Mouse (Mus musculus) CD4-positive helper T cell, adult 2 months (primary cell): Measurements from ENCODE around the gene Acp6.
"Not testable (repeated sequence)": the region's sequence is repeated elsewhere in the genome, so short reads cannot be mapped to it uniquely, and the experiment has no call there.

Source experiments
- DNase-seq: peaks from one replicate; pipeline ENCODE4 v3.0.0-alpha.2; 2012; ENCODE audit warnings: low read depth, missing footprints, low spot score

The Acp6 gene

DNA sequence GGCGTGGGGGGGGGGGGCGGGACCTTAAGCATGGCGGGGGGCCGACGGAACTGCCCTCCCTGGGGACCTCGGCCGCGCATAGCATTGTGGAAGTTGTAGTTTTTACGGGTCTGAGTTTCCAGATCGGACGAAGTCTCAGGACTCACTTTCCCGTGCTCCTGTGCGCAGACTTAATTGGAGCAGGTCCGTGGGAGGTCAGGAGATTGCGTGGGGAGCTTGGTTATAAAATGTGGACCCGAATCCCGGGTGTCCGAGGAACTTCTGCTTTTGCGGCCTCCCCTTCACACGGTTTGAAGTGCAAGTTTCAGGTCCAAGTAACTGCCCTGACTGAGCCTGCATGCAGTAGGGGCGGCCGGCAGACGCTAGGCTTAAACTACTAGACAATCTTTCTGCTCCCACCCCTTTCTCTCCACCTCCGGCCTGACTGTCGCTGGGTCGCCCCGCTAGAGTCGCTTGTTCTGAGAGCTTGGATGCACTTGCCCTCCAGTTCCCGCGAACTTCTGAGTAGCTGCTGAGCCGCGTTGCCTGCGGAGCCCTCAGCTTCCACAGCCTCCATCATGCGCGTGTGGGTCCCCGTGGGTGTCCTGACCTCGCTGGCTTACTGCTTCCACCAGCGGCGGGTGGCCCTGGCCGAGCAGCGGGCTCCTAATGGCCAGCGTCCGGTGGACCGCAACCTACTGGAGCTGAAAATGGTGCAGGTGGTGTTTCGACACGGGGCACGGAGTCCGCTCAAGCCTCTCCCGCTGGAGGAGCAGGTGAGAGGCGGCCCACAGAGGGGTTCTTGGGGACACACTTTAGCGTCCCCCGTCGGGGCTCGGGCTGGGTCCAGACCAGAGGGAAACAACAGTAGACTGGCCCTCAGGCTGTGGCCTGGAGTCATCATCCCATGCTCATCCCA, at the start of gene Acp6:
TSS of gene Acp6 (plus strand) at position 167 of the 898 bp plus-strand sequence.
- DNase-seq = peak; percentile 90

- DNase-seq = no peak
Observed at GRCm38 (mm10) chr3:97117511-97117910, 41.1 kb upstream of the Acp6 start.

DNA sequence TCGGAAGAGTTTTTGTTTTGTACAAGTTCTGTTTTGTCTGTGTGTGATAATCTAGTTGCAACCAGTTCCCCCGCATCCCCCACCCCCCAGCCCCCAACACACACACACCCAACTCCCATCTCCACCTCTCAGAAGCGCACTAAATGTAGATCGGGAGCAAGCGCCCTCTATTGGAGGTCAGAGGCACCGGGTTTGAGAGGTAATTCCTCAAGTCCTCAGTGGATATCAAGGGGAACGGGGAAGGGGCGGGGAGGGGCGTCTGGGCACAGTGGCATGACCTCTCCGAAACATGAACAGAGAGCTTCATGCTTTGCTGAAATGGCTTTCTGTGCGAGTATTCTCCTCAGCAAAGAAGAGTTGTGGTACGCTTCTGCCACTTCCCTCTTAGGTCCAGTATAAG, 40.3 kb upstream of the Acp6 start:
- DNase-seq = no peak

DNA sequence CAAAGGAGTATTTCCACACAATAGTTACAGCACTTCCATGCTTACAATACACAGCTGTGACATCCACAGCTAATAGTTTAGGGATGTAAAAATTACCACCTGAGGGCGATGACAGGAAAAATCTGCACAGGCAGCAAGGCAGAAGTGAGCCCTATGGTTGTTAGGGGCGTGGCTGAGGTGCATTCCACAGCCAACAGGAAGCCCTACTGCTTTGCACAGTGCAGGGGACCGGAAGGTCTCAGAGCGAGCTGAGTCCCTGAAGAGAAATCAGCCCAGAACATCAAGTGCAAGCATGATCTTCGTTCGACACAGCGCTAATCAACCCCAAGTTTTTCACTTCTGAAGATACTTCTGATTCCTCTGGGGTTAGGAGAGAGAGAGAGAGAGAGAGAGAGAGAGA, 34.4 kb upstream of the Acp6 start:
- DNase-seq = peak; percentile 74

DNA sequence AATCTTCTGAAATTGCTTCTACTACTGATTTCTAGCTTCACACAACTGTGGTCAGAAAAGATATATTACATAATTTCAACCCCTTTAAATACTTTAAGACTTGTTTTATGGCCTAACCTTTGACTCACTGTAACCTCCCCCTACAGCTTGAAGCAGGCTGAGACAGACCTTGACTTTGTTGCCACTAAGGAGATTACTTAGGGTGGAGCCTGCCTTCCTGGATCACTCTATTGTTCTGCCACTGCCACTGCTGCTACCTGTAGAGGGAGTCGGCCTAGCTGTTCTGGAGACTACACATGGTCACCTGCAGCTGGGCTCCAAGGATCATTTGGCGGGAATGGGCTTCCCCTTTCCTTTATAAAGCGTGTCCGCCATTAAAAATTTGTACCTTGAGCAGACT, 29.2 kb upstream of the Acp6 start:
- DNase-seq = no peak

- DNase-seq = not testable (repeated sequence)
Observed at GRCm38 (mm10) chr3:97137666-97138065, 20.9 kb upstream of the Acp6 start.

GRCm38 (mm10) chr3:97151092-97151491, 7.5 kb upstream of the Acp6 start:
- DNase-seq = no peak

DNA sequence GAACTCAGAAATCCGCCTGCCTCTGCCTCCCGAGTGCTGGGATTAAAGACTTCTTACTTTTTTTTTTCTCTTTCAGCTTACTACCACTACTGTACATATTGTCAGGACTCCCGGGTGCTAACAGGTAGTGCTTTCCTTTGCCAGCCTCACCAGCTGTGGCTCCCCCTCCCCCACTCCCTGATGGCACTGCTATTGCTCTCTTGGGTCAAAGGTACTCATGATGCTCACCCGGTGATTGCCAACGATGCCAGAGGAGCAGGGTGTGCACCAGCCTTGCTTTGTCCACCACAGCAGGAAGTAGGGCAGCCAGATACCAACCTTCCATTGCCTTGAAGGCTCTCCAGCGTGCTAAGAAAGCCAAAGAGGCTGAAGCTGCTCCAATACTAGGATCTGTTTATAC, 2.1 kb upstream of the Acp6 start:
- no peak for DNase-seq

DNA sequence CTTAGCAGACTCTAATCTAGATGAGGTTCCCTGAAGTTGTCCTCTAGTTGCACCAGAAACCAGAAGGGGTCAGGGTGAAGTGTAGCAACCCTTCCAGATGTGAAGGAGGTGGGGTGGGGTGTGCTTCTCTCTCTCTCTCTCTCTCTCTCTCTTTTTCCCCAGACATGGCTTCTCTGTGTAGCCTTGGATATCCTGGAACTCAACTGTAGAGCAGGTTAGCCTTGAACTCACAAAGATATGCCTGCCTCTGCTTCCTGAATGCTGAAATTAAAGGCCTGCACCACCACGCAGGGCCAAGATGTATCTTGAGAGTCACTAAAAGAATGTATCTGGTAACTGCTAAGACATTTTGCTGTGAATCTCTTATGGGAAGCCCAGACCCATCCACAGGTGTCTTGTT, 1.3 kb upstream of the Acp6 start:
- DNase-seq = no peak

DNA sequence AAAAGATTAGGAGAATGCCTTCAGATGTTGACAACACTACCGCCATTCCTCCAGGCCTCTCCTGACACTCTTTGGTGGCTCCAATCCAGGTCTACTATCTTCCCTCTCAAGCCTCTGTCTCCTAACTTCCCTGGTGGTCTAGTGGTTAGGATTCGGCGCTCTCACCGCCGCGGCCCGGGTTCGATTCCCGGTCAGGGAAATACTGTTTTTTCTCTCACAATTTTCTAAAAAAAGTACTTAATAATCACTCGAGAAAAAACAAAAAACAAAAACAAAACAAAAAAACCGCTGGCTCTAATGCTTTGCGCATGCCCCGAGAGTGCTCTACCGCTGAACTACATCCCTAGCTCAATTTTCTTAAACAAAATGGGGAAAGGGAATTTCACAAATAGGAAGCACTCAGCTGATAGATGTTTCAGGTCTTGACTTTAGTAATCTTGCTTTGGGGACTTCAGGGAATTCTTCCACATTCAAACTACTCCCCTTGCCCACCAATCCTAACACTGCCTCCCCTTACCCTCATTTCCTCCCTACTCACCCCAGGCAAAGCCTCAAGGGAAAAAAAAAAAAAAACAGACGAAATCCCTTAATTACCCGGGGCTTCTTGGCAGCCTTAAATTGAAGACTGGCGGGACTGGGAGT, 498 bp upstream of the Acp6 start:
- DNase-seq = peak; percentile 55

- peak; percentile 37 for DNase-seq
Observed at GRCm38 (mm10) chr3:97159509-97159850, 903 bp downstream of the Acp6 start.

DNA sequence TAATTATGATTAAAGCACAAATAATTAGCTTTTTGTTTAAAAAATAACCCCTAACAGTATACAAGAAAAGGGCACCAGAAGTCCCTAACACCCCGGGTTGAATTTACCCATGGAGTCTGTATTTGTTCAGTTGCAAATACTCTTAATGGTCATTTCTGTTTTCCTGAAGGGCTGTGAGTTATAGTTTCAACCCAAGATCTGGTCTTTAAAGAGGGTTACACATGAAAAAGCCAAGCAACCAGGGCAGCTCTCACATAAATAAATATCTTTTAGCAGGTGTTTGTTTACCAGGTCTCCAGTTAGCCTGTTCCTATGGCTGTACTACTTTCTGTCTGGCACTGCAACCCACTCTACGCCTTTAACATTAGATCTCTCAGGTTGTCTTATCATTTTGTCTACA, 1.4 kb downstream of the Acp6 start:
- no peak for DNase-seq

- DNase-seq = no peak
Observed at GRCm38 (mm10) chr3:97160908-97161307, 2.3 kb downstream of the Acp6 start.

GRCm38 (mm10) chr3:97161773-97162172, 3.2 kb downstream of the Acp6 start:
- no peak for DNase-seq

- no peak for DNase-seq
Observed at GRCm38 (mm10) chr3:97164477-97164876, 5.9 kb downstream of the Acp6 start.

GRCm38 (mm10) chr3:97167126-97167525, 8.5 kb downstream of the Acp6 start:
- DNase-seq = no peak

DNA sequence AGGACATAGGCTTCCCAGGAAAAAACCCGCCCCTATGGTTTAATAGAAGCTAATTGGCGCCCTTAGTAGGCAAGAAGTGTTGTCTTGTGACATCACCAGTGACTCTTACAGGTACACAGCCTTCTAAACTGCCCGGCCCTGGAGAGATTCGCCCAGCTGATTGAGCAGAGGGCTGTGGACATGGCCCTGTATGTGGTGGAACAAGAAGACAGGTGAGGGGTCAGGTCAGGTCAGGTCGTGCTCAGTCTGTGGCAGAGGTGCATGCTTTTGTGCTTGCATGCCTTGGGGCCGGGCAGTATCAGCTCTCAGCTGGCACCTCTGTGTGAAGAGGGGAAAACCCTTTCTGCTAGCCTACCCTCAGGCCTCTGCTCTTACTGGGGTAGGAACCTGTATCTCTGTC, 13.0 kb downstream of the Acp6 start:
- DNase-seq = no peak

DNA sequence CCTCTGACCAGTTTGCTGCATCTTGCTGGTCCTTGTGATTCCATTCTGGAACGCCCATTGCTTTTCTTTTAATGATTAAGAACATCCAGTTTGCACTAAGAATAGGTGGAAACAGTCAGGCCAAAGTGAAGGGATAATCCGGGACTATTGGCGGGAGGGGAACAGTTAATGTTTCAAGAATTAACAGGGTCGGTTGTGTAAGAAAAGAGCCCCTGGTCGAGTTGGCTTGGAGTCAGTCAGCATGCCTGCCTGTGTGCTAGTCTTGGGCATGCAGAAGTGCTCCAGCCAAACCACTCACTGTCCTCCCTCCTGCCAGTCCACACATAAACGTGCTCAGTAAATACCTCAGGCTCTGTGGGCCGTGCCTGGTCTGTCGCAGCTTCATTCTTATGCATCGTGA, 13.7 kb downstream of the Acp6 start:
- no peak for DNase-seq

- no peak for DNase-seq
Observed at GRCm38 (mm10) chr3:97172632-97173031, 14.1 kb downstream of the Acp6 start.

DNA sequence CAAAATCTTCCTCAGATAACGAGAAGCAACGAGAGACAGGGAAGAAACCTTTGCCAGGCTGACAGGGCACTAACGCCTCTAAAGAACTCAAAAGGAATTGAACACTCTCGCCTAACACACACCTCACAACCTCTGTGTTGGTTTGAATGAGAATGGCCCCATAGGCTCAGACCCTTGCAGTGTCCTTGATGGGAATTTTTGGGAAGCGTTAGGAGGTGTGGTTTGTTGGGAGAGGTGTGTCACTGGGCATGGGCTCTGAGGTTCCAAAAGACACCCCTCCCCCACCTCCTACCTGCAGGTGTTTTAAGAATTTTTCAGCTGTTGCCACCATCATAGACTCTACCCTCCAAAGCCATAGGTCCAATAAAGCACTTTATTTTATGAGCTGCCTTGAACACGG, 20.3 kb downstream of the Acp6 start:
- no peak for DNase-seq

DNA sequence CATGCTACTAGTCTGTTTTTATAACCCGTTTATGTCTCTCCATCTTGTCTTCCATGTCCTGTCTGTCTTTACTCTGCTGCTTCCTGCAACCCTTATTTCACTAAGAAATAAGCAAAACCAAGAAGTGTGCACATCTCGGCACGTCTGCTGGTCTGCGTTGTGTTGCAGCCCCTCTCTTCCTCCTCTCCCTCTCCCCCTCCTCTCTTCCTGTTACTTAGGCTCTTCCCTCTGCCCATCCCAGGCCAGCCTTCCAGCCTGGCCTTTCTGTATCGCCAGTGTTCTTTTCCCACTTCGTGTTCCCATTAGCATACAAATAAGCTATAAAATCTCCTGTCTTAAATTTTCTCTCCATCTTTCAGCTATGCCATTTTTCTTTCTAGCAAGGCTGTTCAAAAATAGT, 21.9 kb downstream of the Acp6 start:
- DNase-seq = no peak

DNA sequence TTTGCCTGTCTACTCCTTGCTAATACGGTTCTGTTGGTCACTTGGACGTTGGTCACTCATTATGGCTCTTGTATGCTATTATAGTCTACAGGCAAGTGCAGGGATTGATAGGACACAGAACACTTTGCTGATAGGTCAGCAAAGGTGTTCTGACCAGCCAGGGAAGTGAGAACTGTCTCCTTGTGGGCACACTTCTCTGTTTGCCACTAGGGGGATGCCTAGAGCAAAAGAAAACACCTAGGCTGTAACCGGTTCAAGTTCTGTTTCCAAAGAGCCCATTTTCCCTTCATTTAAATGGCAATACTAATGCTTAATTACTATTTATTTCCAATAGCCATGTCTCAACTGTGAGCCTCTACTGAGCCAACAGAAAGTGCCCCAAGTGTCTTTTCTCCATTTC, 25.2 kb downstream of the Acp6 start:
- DNase-seq = no peak
